Mouse (Mus musculus): ENCODE measurements around the gene Tshz2.
"Not testable (repeated sequence)": the region's sequence is repeated elsewhere in the genome, so short reads cannot be mapped to it uniquely, and the experiment has no call there.

Gene Tshz2

DNA sequence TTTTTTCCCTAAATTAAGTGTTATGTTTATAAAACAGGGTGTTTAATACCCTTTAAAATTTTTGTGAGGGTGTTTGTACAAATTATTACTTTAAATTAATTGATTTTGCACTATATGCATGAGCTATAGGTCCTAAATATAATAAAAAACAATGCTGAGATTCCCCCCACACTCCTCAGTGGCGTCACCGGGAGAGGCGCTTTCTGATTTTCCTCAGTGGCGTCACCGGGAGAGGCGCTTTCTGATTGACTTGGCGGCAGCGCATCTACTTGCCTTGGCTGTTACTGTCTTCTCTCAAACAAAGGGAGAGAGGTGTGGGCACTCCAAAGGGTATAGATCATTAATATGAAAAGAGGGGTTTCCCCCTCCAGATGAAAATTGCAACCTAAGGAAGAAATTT, 179.2 kb downstream of the Tshz2 start:
- DNase-seq (ENCODE audit: low read depth, low spot score), result no peak

DNA sequence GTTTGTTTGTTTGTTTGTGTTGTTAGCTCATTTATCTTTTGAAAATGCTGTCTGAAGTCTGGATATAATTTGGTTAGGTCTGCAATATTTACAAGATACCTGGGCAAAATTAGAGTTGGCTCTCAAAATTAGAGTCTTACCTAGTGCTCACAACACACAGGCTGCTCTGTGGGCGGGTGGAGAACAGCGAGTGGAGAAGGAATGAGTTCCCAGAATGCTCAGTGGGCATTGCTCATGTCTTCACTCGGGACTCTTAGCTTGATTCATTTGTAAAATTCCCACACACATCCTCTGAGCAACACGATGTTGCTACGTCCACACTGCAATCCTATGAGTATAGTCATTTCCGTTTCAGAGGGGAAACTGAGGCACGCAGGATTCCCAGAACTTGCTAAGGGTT, 180.1 kb downstream of the Tshz2 start:
- DNase-seq (ENCODE audit: low read depth, low spot score), result no peak

DNA sequence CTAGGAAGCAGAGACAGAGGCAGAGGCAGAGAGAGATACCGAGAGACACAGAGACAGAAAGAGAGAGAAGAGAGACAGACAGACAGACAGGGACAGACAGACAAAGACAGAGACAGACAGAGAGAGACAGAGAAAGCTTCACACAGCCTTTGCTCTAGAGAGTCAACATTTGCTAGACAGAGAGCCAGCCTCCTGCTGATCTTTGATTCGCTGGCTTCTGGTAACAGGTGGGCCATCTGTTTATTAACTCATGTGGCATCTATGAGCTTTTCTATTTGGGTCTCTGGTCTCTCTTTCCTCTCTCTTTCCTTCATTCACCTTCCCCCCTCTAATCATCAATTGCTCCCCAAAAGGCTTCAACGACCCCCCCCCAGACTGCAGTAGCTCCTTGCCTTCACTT, 181.5 kb downstream of the Tshz2 start:
- DNase-seq (ENCODE audit: low read depth, low spot score), result no peak

DNA sequence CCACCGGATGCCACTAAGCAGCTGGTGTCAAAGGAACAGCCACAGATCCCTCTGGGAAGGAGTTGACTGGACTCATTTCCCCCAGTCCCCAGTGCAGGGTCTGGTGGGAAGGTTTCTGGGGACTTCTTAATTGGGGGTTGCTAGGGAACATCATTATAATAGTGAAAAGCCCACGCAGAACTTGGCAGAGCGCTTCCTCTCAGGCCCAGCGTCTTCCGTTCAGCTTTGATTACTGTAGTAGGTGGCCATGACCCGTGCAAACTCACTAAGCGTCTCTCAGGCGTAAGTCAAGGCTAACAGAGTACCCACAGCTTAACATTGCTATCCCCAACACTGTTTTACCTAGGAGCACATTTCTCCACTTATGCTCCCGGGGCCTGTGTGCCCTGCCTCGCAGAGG, 181.9 kb downstream of the Tshz2 start:
- no peak for DNase-seq (ENCODE audit: low read depth, low spot score)

DNA sequence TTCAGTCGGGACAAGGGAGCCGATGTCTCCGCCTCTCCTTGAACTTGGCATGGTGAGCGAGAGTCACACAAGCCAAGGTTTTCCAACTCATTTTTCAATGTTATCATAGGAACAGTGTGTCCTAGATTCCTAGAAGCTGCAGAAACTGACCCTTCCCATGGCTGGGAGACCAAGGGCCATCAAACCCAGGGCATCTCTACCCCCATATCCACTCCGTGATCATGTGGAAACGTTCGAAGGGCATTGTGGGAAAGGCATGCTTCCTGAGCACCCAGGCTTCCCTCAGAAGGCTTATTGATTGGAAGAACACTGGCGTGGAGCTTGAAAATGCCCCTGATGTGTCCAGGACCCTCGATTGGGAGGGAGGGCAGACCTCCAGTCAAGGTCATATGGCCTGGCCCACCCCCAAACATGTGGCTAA, 188.2 kb downstream of the Tshz2 start:
- DNase-seq (ENCODE audit: low read depth, low spot score), result no peak

DNA sequence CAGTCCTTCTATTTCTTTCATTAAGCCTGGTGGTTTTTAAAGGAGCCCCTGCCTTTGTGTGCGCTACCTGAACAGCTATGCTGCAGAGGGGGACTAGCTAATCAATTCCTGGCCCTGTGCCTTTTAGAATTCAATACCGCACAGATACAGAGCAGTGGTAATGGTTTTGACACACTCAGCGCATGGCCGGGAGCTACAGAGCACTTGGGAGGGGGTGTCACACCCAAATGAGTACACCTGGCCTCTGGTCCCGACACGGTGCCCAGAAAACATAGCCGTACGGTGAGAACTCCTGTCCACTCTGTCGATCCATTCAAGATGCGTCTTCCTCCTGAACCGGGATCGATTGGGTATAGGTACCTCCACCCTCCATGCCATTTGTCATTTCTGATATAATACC, 193.1 kb downstream of the Tshz2 start:
- no peak for DNase-seq (ENCODE audit: low read depth, low spot score)

DNA sequence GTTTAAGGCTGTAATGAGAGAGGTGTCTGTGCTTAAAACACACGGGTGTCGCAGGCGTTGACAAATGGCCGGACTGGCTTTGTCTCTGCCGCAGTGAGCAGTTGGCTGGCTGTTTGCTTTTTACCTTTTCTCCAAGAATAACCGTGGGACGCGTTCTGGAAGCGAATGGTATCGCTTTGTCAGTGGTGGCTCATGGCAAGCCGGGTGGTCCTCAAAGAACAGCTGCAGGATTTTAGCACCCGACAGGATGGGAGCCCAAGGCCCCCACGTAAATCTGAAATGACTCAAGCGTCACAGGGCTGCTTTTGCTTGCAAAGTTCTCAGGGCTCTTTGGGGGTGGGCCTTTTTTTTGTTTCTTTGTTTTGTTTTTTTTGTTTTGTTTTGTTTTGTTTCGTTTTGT, 193.5 kb downstream of the Tshz2 start:
- DNase-seq (ENCODE audit: low read depth, low spot score), result no peak

DNA sequence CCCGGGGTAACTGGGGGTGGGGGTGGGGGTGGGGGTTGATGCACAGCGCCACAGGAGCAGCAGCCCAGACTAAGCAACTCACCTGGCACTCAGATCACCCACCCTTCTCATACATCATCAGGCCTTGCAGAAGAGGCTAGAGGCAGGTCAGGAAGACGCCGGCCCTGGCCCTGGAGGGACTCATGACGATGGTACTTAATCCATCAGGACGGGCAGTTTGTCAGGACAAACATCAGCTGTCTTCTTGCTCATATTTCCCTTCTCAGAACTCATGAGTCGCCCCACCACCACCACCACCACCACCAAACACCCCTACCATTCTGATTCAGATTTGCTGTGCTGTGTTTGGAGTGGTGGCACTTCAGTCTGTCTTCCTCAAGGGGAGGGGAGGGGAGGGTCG, 194.0 kb downstream of the Tshz2 start:
- no peak for DNase-seq (ENCODE audit: low read depth, low spot score)

DNA sequence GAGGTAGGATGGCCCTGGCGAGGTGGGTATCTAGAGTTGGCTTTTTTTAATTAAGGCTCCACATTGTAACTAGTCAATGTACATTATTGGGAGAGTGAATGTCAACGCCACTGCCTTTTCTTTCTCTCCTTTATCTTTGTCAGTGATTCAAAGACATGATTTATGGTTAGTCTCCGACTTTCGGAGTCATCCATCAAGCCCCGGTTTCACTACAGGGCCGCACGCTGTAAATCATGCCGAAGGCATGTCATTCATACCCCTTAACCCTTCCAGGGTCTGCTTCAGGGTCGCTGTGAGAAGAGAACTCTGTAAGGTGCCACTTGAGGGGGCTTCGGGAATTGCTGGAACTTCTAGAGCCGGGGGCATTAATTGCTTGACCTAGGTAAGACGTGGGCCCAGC, 199.4 kb downstream of the Tshz2 start:
- DNase-seq (ENCODE audit: low read depth, low spot score), result no peak

DNA sequence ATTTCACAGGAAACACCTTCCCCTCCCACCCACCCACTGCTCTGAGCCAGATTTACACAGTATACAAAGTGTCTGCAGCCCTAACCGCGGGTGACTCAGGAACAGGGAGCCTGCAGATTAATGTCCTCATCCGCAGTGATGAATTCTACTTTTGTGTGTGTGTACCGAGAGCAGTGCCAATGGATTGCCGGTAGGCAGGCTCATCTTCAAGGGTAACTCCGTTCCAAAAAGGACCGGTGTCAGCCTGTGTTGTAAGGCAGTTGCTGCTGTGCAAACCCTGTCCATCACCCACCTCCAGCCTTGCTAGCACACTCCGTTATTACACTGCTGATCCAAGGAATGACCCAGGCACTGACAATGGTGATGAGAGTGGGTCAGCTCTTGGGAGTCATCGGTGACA, 200.8 kb downstream of the Tshz2 start:
- DNase-seq (ENCODE audit: low read depth, low spot score), result no peak

DNA sequence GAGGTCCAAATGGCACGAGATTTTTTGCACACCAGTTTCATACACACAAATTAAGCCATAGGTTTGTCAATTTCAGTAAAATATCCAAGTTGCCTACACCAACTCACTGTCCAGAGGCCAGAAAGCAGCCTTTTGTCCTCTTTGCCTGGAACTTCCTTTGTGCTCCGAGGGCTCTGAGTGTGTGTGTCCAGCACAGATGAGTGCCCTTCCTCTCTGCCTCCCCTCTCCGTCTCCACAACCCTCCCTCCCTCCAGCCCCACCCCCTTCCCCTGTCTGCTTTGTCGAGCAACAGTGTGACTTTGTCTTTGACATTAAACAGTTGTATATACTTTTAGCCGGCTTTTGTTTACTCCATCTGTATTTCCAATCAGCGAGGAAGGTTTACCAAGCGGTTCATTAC, 201.8 kb downstream of the Tshz2 start:
- no peak for DNase-seq (ENCODE audit: low read depth, low spot score)

DNA sequence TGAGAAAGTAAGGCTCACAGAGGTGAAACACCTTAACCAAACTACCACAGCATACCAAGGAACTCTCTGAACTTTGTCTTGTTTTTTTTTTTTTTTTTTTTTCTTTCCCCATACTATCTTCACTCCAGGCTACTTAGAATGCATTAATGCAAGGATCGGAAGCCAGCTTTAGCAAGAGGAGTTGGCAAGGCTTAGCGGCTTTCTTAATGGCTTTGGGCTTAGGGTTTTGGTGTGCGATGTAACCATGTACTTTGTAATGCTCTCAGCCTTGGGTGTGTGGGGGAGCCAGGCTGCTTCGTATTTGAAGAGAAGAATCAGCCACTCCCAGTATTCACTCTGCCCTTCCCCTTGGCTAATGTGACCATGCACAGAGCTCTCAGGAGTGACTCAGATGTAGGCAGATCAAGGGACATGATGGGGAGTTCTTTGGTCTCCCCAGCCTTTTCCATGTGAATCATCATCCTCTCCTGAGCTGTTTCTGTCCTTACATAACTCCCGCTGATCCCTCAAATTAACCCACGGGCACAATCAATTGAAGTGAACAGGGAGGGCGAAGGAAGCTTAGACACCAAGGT, 204.3 kb downstream of the Tshz2 start:
- no peak for DNase-seq (ENCODE audit: low read depth, low spot score)

DNA sequence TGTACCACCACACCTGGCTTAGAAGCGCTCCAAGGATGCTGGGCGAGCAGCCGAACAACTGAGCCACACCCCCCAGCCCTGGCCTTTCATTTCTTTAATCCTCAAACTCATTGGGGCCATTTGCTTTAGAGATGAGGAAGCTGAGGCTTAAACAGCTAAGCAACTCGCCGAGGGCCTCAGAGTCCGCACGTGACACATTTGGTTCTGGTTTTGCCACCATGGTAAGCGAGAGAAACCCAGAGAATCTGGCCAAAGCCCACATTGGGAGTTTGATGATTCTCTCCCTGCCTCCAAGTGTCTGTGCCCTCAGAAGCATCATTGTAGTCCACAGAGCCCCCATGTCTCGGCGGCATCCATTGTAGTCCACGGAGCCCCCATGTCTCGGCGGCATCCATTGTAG, 205.7 kb downstream of the Tshz2 start:
- no peak for DNase-seq (ENCODE audit: low read depth, low spot score)

DNA sequence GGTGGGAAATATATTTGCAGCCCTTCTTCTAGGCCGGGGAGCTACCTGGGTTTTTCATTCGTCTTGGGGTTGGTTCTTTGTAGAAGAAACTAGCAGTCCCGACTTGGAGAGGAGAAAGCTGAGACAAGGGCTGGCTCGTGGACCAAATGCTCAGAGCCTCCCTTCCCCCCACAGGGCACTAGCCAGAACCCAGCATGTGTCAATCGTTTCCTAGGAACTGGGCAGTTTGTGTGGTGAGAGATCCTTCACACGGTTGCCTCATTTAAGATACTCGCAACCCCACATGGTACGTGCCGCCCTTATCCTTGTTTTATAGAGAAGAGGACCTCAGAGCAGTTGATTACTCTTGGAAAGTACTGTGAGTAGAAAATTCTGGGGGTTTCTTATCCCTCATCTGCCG, 208.6 kb downstream of the Tshz2 start:
- no peak for DNase-seq (ENCODE audit: low read depth, low spot score)

DNA sequence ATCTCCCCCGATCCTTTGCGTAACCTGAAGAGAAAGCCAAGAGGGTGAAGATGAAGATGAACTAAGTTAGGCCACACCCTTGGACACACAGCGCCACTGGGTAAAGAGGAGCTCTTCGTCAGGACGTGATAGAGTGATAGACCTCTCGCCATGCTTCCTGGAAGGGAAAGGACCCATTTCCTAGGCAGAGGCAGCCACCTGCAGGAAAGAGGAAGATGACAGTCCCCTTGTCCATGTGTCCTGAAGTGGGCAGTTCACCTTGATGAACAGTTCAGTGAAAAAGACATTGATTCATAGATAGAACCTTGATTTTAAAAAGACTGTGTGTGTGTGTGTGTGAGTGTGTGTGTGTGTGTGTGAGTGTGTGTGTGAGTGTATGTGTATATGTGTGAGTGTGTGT, 209.7 kb downstream of the Tshz2 start:
- DNase-seq (ENCODE audit: low read depth, low spot score), result no peak

DNA sequence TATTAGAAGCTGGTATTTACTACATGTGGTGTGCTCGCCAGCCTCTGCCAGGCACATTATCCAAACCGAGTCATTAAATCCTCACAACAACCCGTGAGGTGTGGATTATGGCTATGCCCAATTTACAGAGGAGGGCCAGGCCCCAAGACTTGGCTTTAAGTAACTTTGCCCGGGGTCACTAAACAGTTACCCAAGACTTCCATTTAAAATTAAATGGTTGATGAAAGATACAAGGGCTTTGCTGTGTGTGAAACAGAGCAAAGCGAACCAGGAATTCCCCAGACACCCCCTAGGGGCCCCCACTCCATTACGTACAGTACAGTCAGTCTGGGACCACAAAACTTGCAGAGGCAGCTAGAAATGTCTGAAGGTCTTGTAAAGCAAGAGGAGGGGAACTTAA, 210.7 kb downstream of the Tshz2 start:
- DNase-seq (ENCODE audit: low read depth, low spot score), result no peak

DNA sequence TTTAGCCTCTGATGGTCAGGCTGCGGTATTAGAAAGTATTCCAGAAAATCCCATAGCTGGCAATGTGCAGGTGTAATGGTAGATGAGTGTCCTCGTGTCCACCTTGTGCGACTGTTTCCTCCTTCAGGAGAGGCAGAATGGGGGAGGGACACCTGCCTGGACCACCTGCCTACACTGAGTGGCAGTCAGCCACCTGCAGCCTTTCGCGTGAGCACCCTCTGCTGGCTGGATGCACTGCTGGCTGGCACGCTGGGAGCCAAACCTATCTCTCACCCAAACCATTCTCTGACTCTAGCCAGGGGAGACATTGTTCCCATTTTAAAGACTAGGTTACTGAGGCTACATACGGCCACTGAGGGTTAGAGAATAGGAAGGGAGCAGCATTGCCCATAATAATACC, 216.3 kb downstream of the Tshz2 start:
- DNase-seq (ENCODE audit: low read depth, low spot score), result no peak

DNA sequence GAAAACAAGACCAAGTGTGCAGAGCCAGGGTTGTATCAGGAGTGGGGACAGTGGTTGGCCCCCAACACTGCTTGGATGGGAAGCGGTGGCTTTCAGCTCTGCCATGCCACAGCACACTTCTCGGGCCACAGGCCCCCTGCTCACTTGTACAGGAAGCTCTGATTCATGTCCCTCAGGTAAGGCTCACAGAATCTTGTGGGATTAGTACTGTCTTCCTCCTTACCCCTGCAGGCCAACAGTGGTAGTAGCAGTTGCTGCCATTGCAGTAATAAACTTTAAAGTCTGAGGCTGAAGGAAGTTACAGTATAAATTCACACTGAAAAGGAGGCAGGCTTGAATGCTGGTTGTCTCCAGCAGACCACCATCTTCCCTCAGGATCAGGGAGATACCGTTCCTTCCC, 216.7 kb downstream of the Tshz2 start:
- no peak for DNase-seq (ENCODE audit: low read depth, low spot score)

DNA sequence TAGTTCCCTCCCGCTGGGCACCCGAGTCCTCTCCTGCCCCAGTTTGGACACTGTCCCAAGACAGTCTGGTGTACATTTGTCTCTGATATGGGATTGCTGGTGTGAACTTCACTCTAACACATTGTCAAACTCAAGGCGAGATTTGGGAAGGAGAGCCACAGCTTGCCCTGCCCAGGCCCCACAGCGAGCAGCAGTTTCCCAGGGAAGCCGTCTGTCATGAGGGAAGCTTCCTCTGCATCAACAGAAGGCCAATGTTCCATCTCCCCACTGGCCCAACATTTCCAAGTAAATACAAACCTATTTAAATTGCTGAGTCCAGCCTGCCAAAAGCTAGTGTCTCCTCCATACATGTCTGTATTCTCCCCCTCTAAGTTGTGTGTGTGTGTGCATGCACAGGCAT, 218.8 kb downstream of the Tshz2 start:
- no peak for DNase-seq (ENCODE audit: low read depth, low spot score)

DNA sequence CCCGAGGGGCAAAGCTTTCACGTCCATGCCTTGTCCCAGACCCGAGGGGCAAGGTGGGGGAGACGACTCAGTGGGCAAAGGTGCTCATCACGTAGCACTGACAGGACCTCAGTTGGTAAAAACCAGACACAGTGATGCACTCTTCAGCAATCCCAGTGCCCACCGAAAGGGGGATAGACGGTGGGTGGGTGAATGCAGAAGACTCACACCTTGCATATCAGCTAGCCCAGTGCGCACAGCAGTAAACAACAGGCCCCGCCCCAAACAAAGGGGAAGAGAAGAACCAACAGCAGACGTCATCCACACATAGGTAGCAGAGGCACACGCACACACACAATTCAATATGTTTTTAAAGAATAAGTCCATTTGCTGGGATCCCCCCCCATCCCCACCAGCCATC, 221.7 kb downstream of the Tshz2 start:
- no peak for DNase-seq (ENCODE audit: low read depth, low spot score)

DNA sequence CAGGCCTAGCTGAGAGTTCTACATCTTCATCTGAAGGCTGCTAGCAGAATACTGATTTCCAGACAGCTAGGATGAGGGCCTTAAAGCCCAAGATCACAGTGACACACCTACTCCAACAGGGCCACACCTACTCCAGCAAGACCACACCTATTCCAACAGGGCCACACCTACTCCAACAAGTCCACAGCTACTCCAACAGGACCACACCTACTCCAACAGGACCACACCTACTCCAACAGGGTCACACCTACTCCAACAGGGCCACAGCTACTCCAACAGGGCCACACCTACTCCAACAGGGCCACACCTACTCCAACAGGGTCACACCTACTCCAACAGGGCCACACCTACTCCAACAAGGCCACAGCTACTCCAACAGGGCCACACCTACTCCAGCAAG, 224.2 kb downstream of the Tshz2 start:
- DNase-seq (ENCODE audit: low read depth, low spot score), result not testable (repeated sequence)

DNA sequence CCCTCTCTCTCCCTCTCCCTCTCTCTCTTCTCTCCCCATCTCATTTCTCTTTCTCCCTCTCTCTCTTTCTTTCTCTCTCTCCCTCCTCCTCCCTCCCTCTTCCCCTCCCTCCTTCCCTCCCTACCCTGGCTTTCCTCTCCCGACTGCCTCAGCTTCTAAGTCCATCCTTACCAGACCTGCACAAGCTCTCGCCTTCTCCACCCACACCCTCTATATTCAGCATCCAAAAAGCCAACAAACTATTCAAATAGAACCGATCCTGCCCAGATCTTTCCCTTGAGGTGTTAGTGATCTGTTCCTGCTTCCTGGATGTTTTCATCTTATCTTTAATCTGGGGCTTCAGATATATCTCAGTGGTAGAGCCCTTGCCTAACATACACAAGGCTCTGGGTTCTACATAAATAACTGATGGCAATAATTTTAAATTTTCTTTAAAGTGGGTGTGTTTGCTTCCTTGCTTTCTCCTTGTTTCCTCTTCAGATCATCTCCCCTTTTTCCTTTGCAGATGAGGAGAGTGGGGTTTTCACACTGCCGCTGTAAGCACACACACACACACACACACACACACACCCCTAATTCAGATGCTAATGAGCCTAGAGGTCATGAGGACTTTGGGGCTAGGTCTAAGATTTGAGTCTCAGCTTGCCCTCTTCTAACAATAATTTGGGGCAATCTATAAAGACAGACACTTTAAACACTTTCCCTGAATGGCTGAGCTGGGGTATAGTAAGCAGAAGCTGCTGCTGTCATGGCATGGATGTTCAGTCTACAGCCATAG, 226.5 kb downstream of the Tshz2 start:
- DNase-seq (ENCODE audit: low read depth, low spot score), result no peak

DNA sequence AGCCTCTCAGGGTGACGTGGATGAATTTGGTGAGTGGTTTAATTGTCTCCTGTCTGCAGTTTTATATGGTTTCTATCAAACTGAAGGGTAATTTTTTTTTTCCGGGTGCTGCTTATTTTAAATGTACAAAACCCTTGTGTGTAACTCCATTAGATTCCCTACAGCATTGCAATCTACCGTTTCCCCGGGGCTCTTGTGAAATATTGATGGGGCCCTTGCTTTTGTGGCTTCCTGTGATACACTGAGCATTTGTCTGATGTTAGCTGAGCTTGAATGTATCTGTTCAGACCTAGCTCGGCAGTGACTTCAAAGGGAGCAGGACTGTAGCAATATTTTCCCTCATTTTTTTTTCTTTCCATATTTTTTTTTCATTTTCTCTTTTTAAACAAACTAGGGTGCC, 228.1 kb downstream of the Tshz2 start:
- DNase-seq (ENCODE audit: low read depth, low spot score), result no peak

DNA sequence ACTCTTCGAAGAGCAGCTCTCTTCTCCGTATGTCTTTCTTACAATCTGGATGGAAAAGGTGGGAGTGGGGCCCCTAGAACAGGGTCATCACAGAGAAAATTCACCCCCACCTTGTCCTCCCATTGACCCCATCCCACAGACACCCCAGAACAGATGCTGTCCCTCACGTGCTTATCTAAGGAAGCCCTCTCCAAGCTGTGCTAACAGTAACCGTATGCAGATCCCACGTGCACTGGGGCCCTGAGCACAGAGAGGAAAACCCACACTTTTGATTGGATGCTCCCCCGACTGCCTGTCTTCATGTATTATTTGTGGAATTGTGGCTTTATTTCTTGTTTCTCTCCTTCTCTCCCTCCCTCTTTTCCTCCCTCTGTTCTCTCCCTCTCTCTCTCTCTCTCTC, 229.9 kb downstream of the Tshz2 start:
- no peak for DNase-seq (ENCODE audit: low read depth, low spot score)
